Mouse (Mus musculus): Measurements from ENCODE around the gene Lcmt1. TPM values are rescaled to one million over a fixed set of nuclear protein-coding genes. Genes with fewer than 3 reads are reported as not detected.

The Lcmt1 gene
- polyA plus RNA-seq, 1 experiment from 2014 or later = 85.3 TPM

GRCm38 (mm10) chr7:123410502-123410901 is 40.9 kb downstream of the Lcmt1 start:
- WGBS = 94% methylated on average over 7 of the region's 7 CpGs
- Histone ChIP-seq H3K4me3 (replicated peaks) (no peak overlapping the region), H3K36me3 (peaks cover 56% of the 10 kb centered on the region), H3K27ac (no peak overlapping the region), H3K4me2 (replicated peaks) (no peak overlapping the region), H3K9me3 (no peaks in the 10 kb centered on the region), H3K27me3 (no peaks in the 10 kb centered on the region), H3K9ac (replicated peaks) (no peak overlapping the region), H3K4me1 (replicated peaks) (no peaks in the 10 kb centered on the region)
- ATAC-seq = no peak

GRCm38 (mm10) chr7:123411109-123411508 is 41.5 kb downstream of the Lcmt1 start:
- H3K4me3 ChIP-seq (replicated peaks) = no peak overlapping the region
- no peak overlapping the region for H3K9ac ChIP-seq (replicated peaks)
- no peak for ATAC-seq
- peaks cover 50% of the 10 kb centered on the region for H3K36me3 ChIP-seq
- no peaks in the 10 kb centered on the region for H3K27me3 ChIP-seq
- no peaks in the 10 kb centered on the region for H3K9me3 ChIP-seq
- no peaks in the 10 kb centered on the region for H3K4me1 ChIP-seq (replicated peaks)
- H3K4me2 ChIP-seq (replicated peaks) = no peak overlapping the region
- H3K27ac ChIP-seq = no peak overlapping the region
- 98% methylated on average over 1 of the region's 1 CpGs for WGBS

GRCm38 (mm10) chr7:123412143-123412542 is 42.6 kb downstream of the Lcmt1 start:
- Histone ChIP-seq H3K36me3 (peaks cover 41% of the 10 kb centered on the region), H3K9ac (replicated peaks) (no peak overlapping the region), H3K4me3 (replicated peaks) (no peak overlapping the region), H3K27me3 (no peaks in the 10 kb centered on the region), H3K9me3 (no peaks in the 10 kb centered on the region), H3K4me1 (replicated peaks) (no peaks in the 10 kb centered on the region), H3K4me2 (replicated peaks) (no peak overlapping the region), H3K27ac (no peak overlapping the region)
- ATAC-seq = no peak
- WGBS = 82% methylated on average over 3 of the region's 3 CpGs

- H3K27ac ChIP-seq = no peak overlapping the region
- no peak overlapping the region for H3K4me2 ChIP-seq (replicated peaks)
- no peak overlapping the region for H3K4me3 ChIP-seq (replicated peaks)
- H3K4me1 ChIP-seq (replicated peaks) = no peaks in the 10 kb centered on the region
- 91% methylated on average over 4 of the region's 4 CpGs for WGBS
- no peaks in the 10 kb centered on the region for H3K9me3 ChIP-seq
- peaks cover 65% of the 10 kb centered on the region for H3K36me3 ChIP-seq
- ATAC-seq = no peak
- no peak overlapping the region for H3K9ac ChIP-seq (replicated peaks)
- H3K27me3 ChIP-seq = no peaks in the 10 kb centered on the region
Measured at GRCm38 (mm10) chr7:123416803-123417202, 47.2 kb downstream of the Lcmt1 start.

GRCm38 (mm10) chr7:123417661-123418060 is 48.1 kb downstream of the Lcmt1 start:
- Histone ChIP-seq H3K4me1 (replicated peaks) (no peaks in the 10 kb centered on the region), H3K27me3 (no peaks in the 10 kb centered on the region), H3K36me3 (peaks cover 67% of the 10 kb centered on the region), H3K4me2 (replicated peaks) (no peak overlapping the region), H3K27ac (no peak overlapping the region), H3K9ac (replicated peaks) (no peak overlapping the region), H3K4me3 (replicated peaks) (no peak overlapping the region), H3K9me3 (no peaks in the 10 kb centered on the region)
- no peak for ATAC-seq
- 84% methylated on average over 3 of the region's 3 CpGs for WGBS

- H3K4me2 ChIP-seq (replicated peaks) = no peak overlapping the region
- H3K27me3 ChIP-seq = no peaks in the 10 kb centered on the region
- WGBS = 92% methylated on average over 4 of the region's 4 CpGs
- no peak overlapping the region for H3K9ac ChIP-seq (replicated peaks)
- no peaks in the 10 kb centered on the region for H3K9me3 ChIP-seq
- no peak for ATAC-seq
- H3K27ac ChIP-seq = no peak overlapping the region
- H3K4me1 ChIP-seq (replicated peaks) = no peaks in the 10 kb centered on the region
- H3K36me3 ChIP-seq = peaks cover 71% of the 10 kb centered on the region
- H3K4me3 ChIP-seq (replicated peaks) = no peak overlapping the region
Measured at GRCm38 (mm10) chr7:123419984-123420383, 50.4 kb downstream of the Lcmt1 start.

GRCm38 (mm10) chr7:123421958-123422357 is 52.4 kb downstream of the Lcmt1 start:
- no peaks in the 10 kb centered on the region for H3K27me3 ChIP-seq
- no peak for ATAC-seq
- H3K4me2 ChIP-seq (replicated peaks) = no peak overlapping the region
- no peak overlapping the region for H3K27ac ChIP-seq
- H3K36me3 ChIP-seq = peaks cover 84% of the 10 kb centered on the region
- no peak overlapping the region for H3K9ac ChIP-seq (replicated peaks)
- no peak overlapping the region for H3K4me3 ChIP-seq (replicated peaks)
- H3K9me3 ChIP-seq = no peaks in the 10 kb centered on the region
- 93% methylated on average over 3 of the region's 3 CpGs for WGBS
- no peaks in the 10 kb centered on the region for H3K4me1 ChIP-seq (replicated peaks)

GRCm38 (mm10) chr7:123424281-123424680 is 54.7 kb downstream of the Lcmt1 start:
- no peaks in the 10 kb centered on the region for H3K27me3 ChIP-seq
- H3K4me2 ChIP-seq (replicated peaks) = no peak overlapping the region
- no peaks in the 10 kb centered on the region for H3K4me1 ChIP-seq (replicated peaks)
- WGBS = 93% methylated on average over 6 of the region's 6 CpGs
- H3K9ac ChIP-seq (replicated peaks) = no peak overlapping the region
- H3K36me3 ChIP-seq = peaks cover 81% of the 10 kb centered on the region
- no peaks in the 10 kb centered on the region for H3K9me3 ChIP-seq
- H3K27ac ChIP-seq = no peak overlapping the region
- no peak overlapping the region for H3K4me3 ChIP-seq (replicated peaks)
- ATAC-seq = no peak

- Histone ChIP-seq H3K27me3 (no peaks in the 10 kb centered on the region), H3K4me2 (replicated peaks) (no peak overlapping the region), H3K36me3 (peaks cover 81% of the 10 kb centered on the region), H3K4me3 (replicated peaks) (no peak overlapping the region), H3K9ac (replicated peaks) (no peak overlapping the region), H3K4me1 (replicated peaks) (no peaks in the 10 kb centered on the region), H3K9me3 (no peaks in the 10 kb centered on the region), H3K27ac (no peak overlapping the region)
- ATAC-seq = no peak
- WGBS = 90% methylated on average over 6 of the region's 6 CpGs
Measured at GRCm38 (mm10) chr7:123425134-123425757, 55.7 kb downstream of the Lcmt1 start.

- no peak overlapping the region for H3K27ac ChIP-seq
- H3K4me2 ChIP-seq (replicated peaks) = no peak overlapping the region
- H3K4me1 ChIP-seq (replicated peaks) = no peaks in the 10 kb centered on the region
- H3K4me3 ChIP-seq (replicated peaks) = no peak overlapping the region
- no peaks in the 10 kb centered on the region for H3K27me3 ChIP-seq
- H3K36me3 ChIP-seq = peaks cover 56% of the 10 kb centered on the region
- no peak for ATAC-seq
- no peaks in the 10 kb centered on the region for H3K9me3 ChIP-seq
- WGBS = 91% methylated on average over 8 of the region's 8 CpGs
- no peak overlapping the region for H3K9ac ChIP-seq (replicated peaks)
Measured at GRCm38 (mm10) chr7:123429624-123430410, 60.2 kb downstream of the Lcmt1 start.

- ATAC-seq = no peak
Measured at GRCm38 (mm10) chr7:123430411-123430705, 60.8 kb downstream of the Lcmt1 start.

GRCm38 (mm10) chr7:123431206-123431605 is 61.6 kb downstream of the Lcmt1 start:
- no peak for ATAC-seq
- Histone ChIP-seq H3K27ac (no peak overlapping the region), H3K9ac (replicated peaks) (no peak overlapping the region), H3K4me3 (replicated peaks) (no peak overlapping the region), H3K9me3 (no peaks in the 10 kb centered on the region), H3K4me1 (replicated peaks) (no peaks in the 10 kb centered on the region), H3K36me3 (peaks cover 45% of the 10 kb centered on the region), H3K27me3 (no peaks in the 10 kb centered on the region), H3K4me2 (replicated peaks) (no peak overlapping the region)
- WGBS = 64% methylated on average over 4 of the region's 4 CpGs

More at GRCm38 (mm10) chr7:123430411-123430705, 60.8 kb downstream of the Lcmt1 start:
- H3K4me2 ChIP-seq (replicated peaks) = no peak overlapping the region
- no peak overlapping the region for H3K9ac ChIP-seq (replicated peaks)
- no peak overlapping the region for H3K27ac ChIP-seq
- H3K4me1 ChIP-seq (replicated peaks) = no peaks in the 10 kb centered on the region
- 81% methylated on average over 4 of the region's 4 CpGs for WGBS
- no peak overlapping the region for H3K4me3 ChIP-seq (replicated peaks)
- no peaks in the 10 kb centered on the region for H3K9me3 ChIP-seq
- H3K36me3 ChIP-seq = peaks cover 51% of the 10 kb centered on the region
- no peaks in the 10 kb centered on the region for H3K27me3 ChIP-seq
